Mouse (Mus musculus): ENCODE data around the gene 1700001C19Rik.

DNA sequence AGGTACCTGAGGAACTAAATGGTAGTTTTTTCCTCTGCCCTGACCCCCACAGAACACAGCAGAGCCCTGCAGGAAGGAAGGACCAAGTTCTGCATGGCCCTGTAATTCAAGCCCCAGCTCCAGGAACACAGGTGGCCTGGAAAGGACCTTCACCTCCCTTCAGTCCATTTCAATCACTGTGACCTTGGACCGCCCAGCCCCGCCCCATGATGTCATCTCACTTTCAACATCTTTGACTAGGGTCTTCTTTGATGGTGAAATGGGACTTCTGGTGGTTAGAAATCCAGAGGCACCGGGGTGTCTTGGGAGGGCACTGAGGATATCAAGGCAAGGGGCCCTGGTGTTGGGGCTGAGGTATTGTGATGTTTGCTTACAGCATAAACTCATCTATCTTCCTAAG is 15.6 kb downstream of the 1700001C19Rik start:
- TF ChIP-seq CTCF (conservative IDR thresholded peaks at IDR 0.05; ENCODE audit: low read length), result no peak
- TF ChIP-seq NANOG (IDR thresholded peaks at IDR 0.05; ENCODE audit: borderline replicate concordance, low read length), result no peak
- no peak for TF ChIP-seq POU5F1 (IDR thresholded peaks at IDR 0.05; ENCODE audit: borderline replicate concordance, low read length)

All from E14TG2a.4 (cell line).